Mouse (Mus musculus): ENCODE results near the gene Nfkb1. TPM values are rescaled to one million over a fixed set of nuclear protein-coding genes. Genes with fewer than 3 reads are reported as not detected.

Gene Nfkb1
- polyA plus RNA-seq, 1 experiment: 0.07 TPM

GRCm38 (mm10) chr3:135727339-135727738, 36.0 kb upstream of the Nfkb1 start:
- Histone ChIP-seq H3K4me1 (ENCODE audit: control insufficient read depth) (peaks cover 17% of the 10 kb centered on the region), H3K27me3 (ENCODE audit: control insufficient read depth) (no peaks in the 10 kb centered on the region), H3K9me3 (ENCODE audit: control insufficient read depth, low read length) (no peaks in the 10 kb centered on the region), H3K4me3 (replicated peaks) (no peak overlapping the region), H3K36me3 (ENCODE audit: control insufficient read depth) (no peaks in the 10 kb centered on the region)
- TF ChIP-seq GATA1 (IDR thresholded peaks at IDR 0.05; ENCODE audit: low read length) (no peak), TAL1 (IDR thresholded peaks at IDR 0.05; ENCODE audit: low read length) (no peak)

GRCm38 (mm10) chr3:135726521-135727275, 35.4 kb upstream of the Nfkb1 start:
- TF ChIP-seq GATA1 (IDR thresholded peaks at IDR 0.05; ENCODE audit: low read length) (no peak), TAL1 (IDR thresholded peaks at IDR 0.05; ENCODE audit: low read length) (no peak)

GRCm38 (mm10) chr3:135726023-135726422, 34.7 kb upstream of the Nfkb1 start:
- H3K4me1 ChIP-seq (ENCODE audit: control insufficient read depth): peaks cover 19% of the 10 kb centered on the region
- H3K4me3 ChIP-seq (replicated peaks): no peak overlapping the region
- no peak for TF ChIP-seq GATA1 (IDR thresholded peaks at IDR 0.05; ENCODE audit: low read length)
- no peak for TF ChIP-seq TAL1 (IDR thresholded peaks at IDR 0.05; ENCODE audit: low read length)

More at GRCm38 (mm10) chr3:135726521-135727275, 35.4 kb upstream of the Nfkb1 start:
- Histone ChIP-seq H3K9me3 (ENCODE audit: control insufficient read depth, low read length) (no peaks in the 10 kb centered on the region), H3K36me3 (ENCODE audit: control insufficient read depth) (no peaks in the 10 kb centered on the region), H3K4me1 (ENCODE audit: control insufficient read depth) (peaks cover 17% of the 10 kb centered on the region), H3K4me3 (replicated peaks) (no peak overlapping the region), H3K27me3 (ENCODE audit: control insufficient read depth) (no peaks in the 10 kb centered on the region)

DNA sequence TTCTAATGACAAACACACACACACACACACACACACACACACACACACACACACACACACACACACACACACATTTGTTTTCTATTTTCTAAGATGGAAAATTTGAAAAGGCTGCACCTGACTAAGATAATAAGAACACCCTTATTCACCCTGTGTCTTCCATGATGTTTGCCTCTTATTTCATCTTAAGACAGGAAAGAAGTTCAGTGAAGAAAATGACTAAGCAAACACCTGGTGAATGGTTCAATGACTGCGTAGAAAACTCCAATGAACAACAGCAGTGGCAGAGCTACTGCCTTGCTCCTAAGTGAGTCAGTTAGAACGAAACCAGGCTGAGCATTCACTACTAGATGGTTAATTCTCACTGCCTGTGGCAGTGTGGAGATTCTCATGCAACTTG, 30.8 kb upstream of the Nfkb1 start:
- Histone ChIP-seq H3K36me3 (ENCODE audit: control insufficient read depth) (no peaks in the 10 kb centered on the region), H3K4me1 (ENCODE audit: control insufficient read depth) (peaks cover 40% of the 10 kb centered on the region), H3K4me3 (replicated peaks) (no peak overlapping the region), H3K9me3 (ENCODE audit: control insufficient read depth, low read length) (no peaks in the 10 kb centered on the region), H3K27me3 (ENCODE audit: control insufficient read depth) (no peaks in the 10 kb centered on the region)
- TF ChIP-seq TAL1 (IDR thresholded peaks at IDR 0.05; ENCODE audit: low read length): no peak
- TF ChIP-seq GATA1 (IDR thresholded peaks at IDR 0.05; ENCODE audit: low read length): no peak

More at GRCm38 (mm10) chr3:135726023-135726422, 34.7 kb upstream of the Nfkb1 start:
- Histone ChIP-seq H3K27me3 (ENCODE audit: control insufficient read depth) (no peaks in the 10 kb centered on the region), H3K36me3 (ENCODE audit: control insufficient read depth) (no peaks in the 10 kb centered on the region), H3K9me3 (ENCODE audit: control insufficient read depth, low read length) (no peaks in the 10 kb centered on the region)

DNA sequence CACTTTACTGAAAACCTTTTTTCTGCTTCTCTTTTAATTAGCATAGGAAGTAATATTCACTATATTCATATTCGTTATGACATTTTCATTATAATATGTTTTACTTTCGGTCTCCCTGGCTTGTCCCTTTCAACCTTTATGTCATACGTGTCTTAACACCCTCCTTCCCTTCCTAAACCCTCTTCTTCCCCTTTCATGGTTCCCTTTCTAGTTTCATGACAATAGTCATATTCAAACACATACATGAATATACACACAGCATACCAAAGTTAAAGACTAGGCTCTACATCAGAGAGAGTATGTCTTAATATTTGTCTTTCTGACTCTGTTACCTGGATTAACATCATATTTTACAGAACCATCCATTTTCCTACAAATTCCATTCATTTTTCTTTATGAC, 28.6 kb upstream of the Nfkb1 start:
- no peaks in the 10 kb centered on the region for H3K27me3 ChIP-seq (ENCODE audit: control insufficient read depth)
- no peaks in the 10 kb centered on the region for H3K9me3 ChIP-seq (ENCODE audit: control insufficient read depth, low read length)
- no peaks in the 10 kb centered on the region for H3K36me3 ChIP-seq (ENCODE audit: control insufficient read depth)
- TF ChIP-seq TAL1 (IDR thresholded peaks at IDR 0.05; ENCODE audit: low read length): no peak
- no peak for TF ChIP-seq GATA1 (IDR thresholded peaks at IDR 0.05; ENCODE audit: low read length)
- peaks cover 29% of the 10 kb centered on the region for H3K4me1 ChIP-seq (ENCODE audit: control insufficient read depth)
- H3K4me3 ChIP-seq (replicated peaks): no peak overlapping the region

DNA sequence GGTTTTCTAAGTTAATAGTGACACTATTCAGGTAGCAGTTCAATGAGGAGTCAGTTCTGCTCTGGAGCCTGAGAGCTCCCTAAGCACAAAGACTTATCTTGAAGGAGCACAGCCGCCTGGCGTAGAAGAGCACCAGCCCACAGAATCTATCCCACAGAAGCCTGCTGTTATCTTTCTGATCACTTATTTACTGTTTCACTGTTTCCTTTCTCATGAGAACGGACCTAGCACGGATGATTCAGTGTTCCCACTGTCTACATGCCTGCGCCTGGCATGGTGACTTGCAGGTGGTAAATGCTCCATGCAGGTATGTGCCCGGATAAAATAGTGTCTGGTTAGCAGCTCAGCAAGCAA, 27.8 kb upstream of the Nfkb1 start:
- H3K9me3 ChIP-seq (ENCODE audit: control insufficient read depth, low read length): no peaks in the 10 kb centered on the region
- peak overlapping the region; percentile 39 for H3K4me3 ChIP-seq (replicated peaks)
- peaks cover 29% of the 10 kb centered on the region for H3K4me1 ChIP-seq (ENCODE audit: control insufficient read depth)

DNA sequence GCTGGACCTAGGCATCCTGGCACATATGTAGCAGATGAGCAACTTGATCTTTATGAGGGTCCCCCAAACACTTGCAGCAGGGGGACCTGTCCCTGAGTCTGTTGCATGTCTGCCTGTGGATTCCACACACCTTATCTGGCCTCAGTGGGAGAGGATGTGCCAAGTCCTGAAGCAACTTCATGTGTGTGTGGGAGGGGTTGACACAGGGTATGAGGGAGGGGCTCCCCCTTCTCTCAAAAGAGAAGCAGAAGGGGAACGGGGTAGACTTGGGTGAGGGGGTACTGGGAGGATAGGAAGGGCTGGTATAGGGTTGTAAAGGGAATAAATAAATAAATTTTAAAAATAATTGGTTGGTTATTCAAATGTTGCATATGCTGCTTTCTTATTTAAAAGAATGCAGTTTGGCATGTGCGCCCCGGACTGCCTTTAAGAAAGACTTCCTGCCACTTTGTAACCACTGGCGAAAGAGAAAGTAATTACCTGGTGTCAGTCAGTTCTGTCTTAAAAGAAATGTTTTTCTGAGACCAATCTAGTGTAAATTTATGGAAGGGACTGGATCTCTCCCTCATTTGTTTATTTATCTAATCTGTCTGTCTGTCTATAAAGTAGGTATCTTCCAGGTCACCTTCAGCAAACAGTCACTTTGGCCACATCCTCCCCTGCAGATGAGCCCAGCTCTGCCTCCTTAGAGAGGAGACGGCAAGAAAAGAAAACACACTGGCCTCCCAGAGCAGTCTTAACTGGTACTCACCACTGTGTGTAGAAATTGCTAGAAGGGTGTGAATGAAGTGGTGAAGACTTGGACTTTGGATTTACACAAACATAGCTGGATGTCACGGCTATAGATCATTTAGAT, 27.2 kb upstream of the Nfkb1 start:
- Histone ChIP-seq H3K4me3 (replicated peaks) (peak overlapping the region; percentile 39), H3K36me3 (ENCODE audit: control insufficient read depth) (no peaks in the 10 kb centered on the region), H3K27me3 (ENCODE audit: control insufficient read depth) (no peaks in the 10 kb centered on the region), H3K4me1 (ENCODE audit: control insufficient read depth) (peaks cover 29% of the 10 kb centered on the region), H3K9me3 (ENCODE audit: control insufficient read depth, low read length) (no peaks in the 10 kb centered on the region)
- TF ChIP-seq GATA1 (IDR thresholded peaks at IDR 0.05; ENCODE audit: low read length) (no peak), TAL1 (IDR thresholded peaks at IDR 0.05; ENCODE audit: low read length) (no peak)

More for the DNA sequence above, 27.8 kb upstream of the Nfkb1 start:
- H3K36me3 ChIP-seq (ENCODE audit: control insufficient read depth): no peaks in the 10 kb centered on the region
- H3K27me3 ChIP-seq (ENCODE audit: control insufficient read depth): no peaks in the 10 kb centered on the region
- TF ChIP-seq TAL1 (IDR thresholded peaks at IDR 0.05; ENCODE audit: low read length) (0 out of 3 replicates have a peak, but pooled peaks have one; percentile 8), GATA1 (IDR thresholded peaks at IDR 0.05; ENCODE audit: low read length) (no peak)

DNA sequence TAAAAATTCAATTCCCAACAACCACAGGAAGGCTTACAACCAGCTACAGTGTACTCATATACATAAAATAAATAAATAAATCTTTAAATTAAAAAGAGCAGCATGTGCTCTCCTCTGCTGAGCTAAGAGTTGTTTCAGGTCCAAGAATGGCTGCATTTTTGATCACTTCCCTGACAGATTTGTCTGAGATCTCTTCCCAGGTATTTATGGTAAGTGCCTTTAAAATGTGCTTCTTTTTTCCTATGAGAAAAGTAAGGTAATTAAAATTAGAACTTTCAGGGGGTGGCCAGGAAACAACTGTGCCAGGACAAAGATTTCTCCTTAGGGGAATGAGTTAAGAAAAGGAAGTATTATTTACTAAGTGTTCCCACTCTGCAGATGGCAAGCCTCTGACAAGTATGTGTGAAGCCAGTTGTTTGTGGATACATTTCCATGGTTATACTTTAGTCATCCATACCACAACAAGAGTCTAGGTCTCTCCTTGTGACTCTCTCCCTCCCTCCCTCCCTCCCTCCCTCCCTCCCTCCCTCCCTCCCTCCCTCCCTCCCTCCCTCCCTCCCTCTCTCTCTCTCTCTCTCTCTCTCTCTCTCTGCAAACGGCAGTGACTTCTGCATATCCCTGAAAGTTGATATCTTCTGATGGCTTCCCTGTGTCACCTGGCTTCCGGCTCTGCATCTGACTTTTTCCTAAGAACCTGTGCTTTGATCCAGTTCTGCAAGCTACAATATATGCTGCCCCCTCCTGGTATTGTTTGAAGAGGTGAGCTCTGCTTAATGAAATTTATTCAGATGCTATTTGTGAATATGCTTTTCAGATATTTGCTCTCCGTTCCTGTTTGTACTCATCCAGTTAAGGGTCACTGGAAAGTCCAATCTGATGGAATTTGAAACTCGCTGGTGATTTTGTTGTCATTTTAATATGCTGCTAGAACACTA, 21.9 kb upstream of the Nfkb1 start:
- H3K9me3 ChIP-seq (ENCODE audit: control insufficient read depth, low read length): no peaks in the 10 kb centered on the region
- H3K27me3 ChIP-seq (ENCODE audit: control insufficient read depth): no peaks in the 10 kb centered on the region
- H3K4me1 ChIP-seq (ENCODE audit: control insufficient read depth): peaks cover 5% of the 10 kb centered on the region
- no peak overlapping the region for H3K4me3 ChIP-seq (replicated peaks)
- TF ChIP-seq TAL1 (IDR thresholded peaks at IDR 0.05; ENCODE audit: low read length): no peak
- TF ChIP-seq GATA1 (IDR thresholded peaks at IDR 0.05; ENCODE audit: low read length): no peak
- H3K36me3 ChIP-seq (ENCODE audit: control insufficient read depth): no peaks in the 10 kb centered on the region
